Mouse (Mus musculus) spleen, adult 2 months (tissue): ENCODE data around the gene Cirbp.

Experiments used
- CTCF ChIP-seq: fragments of 200-500 bp; IDR thresholded peaks from 2 replicates; pipeline ENCODE4 v1.5.1; 2011; ENCODE audit warnings: mild to moderate bottlenecking, inconsistent platforms; ENCODE audit not compliant: insufficient read depth, insufficient read length, insufficient replicate concordance; ENCODE audit errors: extremely low read depth
- POLR2A ChIP-seq: fragments of 200-500 bp; IDR thresholded peaks from 2 replicates; pipeline ENCODE4 v1.6.1; 2011; ENCODE audit warnings: low read depth, low read length, inconsistent platforms

- no peak for TF ChIP-seq POLR2A
- TF ChIP-seq CTCF, result no peak
Measured at GRCm38 (mm10) chr10:80139439-80139775, 26.4 kb upstream of the Cirbp start.
